Mouse (Mus musculus): ENCODE results near the gene Pim1. TPM values are rescaled to one million over a fixed set of nuclear protein-coding genes. Genes with fewer than 3 reads are reported as not detected.
A peak's percentile ranks its signal among the peaks of the same experiment; 100 is the strongest.
"Not testable (repeated sequence)": the region's sequence is repeated elsewhere in the genome, so short reads cannot be mapped to it uniquely, and the experiment has no call there.

Gene Pim1
- total RNA-seq, 2 experiments from 2014 or later: 6.0 to 7.1 TPM

GRCm38 (mm10) chr17:29491591-29492268, 1.2 kb downstream of the Pim1 start:
- peak; percentile 24 to 25 for DNase-seq (ENCODE audit: low spot score in 2 of 2)
- intact Hi-C loops (cut with DNase I): loop anchor here (1.0 to 5.0 kb wide), 2 partner anchors 94 to 224 kb away; partner anchors contain the start of gene BC004004

- peak; percentile 26 to 32 for DNase-seq (ENCODE audit: low spot score in 2 of 2)
- intact Hi-C loops (cut with DNase I): loop anchor here (1.0 to 5.0 kb wide), 2 partner anchors 95 to 225 kb away; partner anchors contain the start of gene BC004004
Measured at GRCm38 (mm10) chr17:29492269-29493191, 2.0 kb downstream of the Pim1 start.

DNA sequence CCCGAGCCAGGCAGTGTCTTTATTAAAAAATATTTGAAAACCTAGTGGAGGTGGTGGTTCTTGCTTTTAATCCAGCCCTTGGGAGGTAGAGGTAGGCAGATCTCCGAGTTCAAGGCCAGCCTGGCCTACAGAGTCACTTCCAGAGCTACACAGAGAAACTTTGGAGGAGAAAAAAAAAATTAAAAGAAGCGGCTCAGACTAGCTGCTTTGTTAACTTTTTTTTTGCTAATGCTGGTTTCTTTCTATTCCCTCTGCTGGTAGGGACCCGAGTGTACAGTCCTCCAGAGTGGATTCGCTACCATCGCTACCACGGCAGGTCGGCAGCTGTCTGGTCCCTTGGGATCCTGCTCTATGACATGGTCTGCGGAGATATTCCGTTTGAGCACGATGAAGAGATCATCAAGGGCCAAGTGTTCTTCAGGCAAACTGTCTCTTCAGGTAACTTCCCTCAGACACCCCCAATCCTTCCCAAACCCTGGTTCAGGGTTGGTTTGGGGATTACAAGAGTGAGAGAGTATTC, 3.0 kb downstream of the Pim1 start:
- intact Hi-C loops (cut with DNase I): loop anchor here (5.0 kb wide), 1 partner anchor 226 kb away; the partner anchor contains the start of gene BC004004

DNA sequence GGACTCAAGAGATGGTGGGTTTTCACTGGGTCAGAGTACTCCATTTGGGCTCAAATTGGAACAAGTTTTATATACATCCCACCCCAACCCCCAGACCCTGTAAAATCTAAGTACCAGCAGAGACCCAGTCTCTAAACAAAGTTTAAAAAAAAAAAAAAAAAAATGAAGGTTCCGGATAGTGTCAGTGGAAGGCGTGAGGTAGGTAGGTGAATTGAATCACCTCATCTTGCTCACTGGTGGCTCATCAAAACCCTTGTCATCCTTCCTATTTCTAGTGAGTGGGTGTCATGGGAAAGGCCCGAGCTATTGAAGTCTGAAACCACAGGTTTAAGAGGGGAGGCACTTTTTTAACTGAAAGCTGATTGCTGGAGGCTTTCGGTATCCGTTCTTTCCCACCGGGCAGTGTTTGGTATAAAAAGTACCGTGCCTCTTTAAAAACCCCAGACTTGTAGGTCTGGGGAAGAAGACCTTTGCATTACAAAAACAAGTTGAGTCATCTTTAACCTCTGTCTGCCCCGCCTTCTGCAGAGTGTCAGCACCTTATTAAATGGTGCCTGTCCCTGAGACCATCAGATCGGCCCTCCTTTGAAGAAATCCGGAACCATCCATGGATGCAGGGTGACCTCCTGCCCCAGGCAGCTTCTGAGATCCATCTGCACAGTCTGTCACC, 3.6 kb downstream of the Pim1 start:
- intact Hi-C loops (cut with DNase I): loop anchor here (5.0 kb wide), 1 partner anchor 227 kb away; the partner anchor contains the start of gene BC004004
- no peak for DNase-seq (ENCODE audit: low spot score in 2 of 2)

More for the DNA sequence above, 3.0 kb downstream of the Pim1 start:
- no peak for DNase-seq (ENCODE audit: low spot score in 2 of 2)

DNA sequence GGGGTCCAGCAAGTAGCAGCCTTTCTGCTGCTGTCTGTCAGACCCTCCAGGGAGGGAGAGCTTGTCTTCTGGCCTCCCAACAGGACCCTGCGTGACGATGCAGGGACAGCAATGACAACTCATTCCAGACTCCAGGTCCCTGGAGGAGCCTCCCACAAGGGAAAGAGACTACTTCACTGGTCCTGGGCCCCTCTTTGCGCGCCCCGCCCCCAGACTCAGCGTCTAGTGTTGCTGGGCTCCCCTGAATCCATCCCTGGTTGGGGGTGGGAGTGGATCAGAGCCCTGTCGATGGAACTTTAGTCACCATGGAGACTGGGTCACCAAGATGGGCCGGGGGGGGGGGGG, 4.2 kb downstream of the Pim1 start:
- no peak for DNase-seq (ENCODE audit: low spot score in 2 of 2)
- intact Hi-C loops (cut with DNase I): loop anchor here (5.0 kb wide), 1 partner anchor 227 kb away; the partner anchor contains the start of gene BC004004

DNA sequence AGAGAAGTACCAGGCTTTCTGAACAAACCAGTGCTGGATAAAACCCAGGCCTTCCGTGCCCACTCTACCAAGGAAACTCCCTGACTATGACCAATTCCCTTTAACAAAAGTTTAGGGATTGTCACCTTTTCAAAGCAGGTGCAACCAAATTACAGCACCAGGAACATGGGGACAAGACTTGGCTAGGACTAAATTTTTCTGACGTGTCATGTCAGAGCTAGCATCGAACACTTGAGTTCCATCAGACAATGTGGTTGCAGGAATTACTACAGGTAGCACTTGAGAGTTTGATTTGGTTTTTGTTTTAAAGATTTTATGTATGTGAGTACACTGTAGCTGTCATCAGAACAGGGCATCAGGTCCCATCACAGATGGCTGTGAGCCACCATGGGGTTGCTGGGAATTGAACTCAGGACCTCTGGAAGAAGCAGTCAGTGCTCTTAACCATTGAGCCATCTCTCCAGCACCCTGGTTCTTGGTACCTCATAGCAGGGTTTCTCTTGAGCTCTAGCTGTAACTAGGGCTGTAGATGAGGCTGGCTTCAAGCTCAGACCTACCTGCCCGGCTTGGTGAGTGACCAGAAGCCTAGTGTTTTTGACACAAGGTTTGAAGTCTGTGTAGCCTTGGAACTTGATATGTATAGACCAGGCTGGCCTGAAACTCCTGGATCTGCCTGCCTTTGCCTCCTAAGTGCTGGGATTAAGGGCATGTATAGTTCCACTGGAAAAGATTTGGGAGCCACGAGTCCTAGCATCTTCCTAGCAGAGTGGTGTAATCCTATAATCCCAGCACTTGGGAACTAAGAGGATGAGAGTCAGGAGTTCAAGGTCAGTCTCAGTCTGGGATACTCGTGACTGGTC, 5.9 kb downstream of the Pim1 start:
- no peak for DNase-seq (ENCODE audit: low spot score in 2 of 2)
- intact Hi-C loops (cut with DNase I): no loop called here

DNA sequence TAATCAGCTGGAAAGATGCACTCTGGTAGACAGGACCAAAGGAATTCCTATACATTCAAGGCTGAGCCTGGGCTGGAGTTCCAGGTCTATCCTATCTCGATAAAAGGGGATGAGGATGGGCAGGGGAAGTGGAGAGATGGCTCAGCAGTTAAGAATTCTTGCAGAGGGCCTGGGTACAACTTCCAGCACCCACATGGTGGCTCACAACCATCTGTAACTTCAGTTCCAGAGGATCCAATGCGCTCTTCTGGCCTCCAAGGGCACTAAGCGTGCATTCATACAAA, 6.5 kb downstream of the Pim1 start:
- DNase-seq (ENCODE audit: low spot score in 2 of 2): no peak
- intact Hi-C loops (cut with DNase I): no loop called here

GRCm38 (mm10) chr17:29497481-29497880, 6.9 kb downstream of the Pim1 start:
- intact Hi-C loops (cut with DNase I); DNase-seq (ENCODE audit: low spot score in 2 of 2): not testable (repeated sequence)

- intact Hi-C loops (cut with DNase I): no loop called here
- no peak for DNase-seq (ENCODE audit: low spot score in 2 of 2)
Measured at GRCm38 (mm10) chr17:29498028-29498427, 7.5 kb downstream of the Pim1 start.

DNA sequence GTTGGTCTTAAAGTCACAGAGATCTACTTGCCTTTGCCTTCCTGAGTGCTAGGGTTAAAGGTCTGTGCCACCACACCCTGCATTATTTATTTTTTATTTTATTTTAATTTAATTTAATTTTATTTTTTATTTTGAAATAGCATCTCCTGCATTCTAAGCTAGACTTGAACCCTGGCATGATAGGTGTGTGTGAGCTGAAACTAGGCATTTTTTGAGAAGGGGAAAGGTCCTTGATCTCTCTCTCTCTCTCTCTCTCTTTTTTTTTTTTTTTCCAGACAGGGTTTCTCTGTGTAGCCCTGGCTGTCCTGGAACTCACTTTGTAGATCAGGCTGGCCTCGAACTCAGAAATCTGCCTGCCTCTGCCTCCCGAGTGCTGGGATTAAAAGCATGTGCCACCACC, 8.4 kb downstream of the Pim1 start:
- DNase-seq (ENCODE audit: low spot score in 2 of 2); intact Hi-C loops (cut with DNase I): not testable (repeated sequence)

DNA sequence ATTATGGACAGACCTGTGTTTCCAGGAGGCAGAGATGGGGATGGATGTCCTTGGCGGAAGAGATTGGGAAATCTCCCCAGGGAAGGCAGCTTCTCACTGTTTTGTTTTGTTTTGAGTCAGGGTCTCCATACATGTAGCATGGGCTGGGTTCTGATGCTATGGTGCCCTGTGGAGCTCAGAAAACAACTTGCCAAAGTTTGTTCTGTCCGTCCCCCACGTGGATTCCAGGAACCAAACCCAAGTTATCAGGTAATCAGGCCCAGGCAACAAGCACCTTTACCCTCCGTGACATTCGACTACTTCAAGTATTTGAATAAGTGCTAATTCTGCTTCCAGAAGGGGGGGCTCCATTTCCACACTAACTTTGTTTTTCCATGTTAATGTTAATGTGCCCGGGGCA, 9.0 kb downstream of the Pim1 start:
- DNase-seq (ENCODE audit: low spot score in 2 of 2): no peak
- intact Hi-C loops (cut with DNase I): no loop called here

DNA sequence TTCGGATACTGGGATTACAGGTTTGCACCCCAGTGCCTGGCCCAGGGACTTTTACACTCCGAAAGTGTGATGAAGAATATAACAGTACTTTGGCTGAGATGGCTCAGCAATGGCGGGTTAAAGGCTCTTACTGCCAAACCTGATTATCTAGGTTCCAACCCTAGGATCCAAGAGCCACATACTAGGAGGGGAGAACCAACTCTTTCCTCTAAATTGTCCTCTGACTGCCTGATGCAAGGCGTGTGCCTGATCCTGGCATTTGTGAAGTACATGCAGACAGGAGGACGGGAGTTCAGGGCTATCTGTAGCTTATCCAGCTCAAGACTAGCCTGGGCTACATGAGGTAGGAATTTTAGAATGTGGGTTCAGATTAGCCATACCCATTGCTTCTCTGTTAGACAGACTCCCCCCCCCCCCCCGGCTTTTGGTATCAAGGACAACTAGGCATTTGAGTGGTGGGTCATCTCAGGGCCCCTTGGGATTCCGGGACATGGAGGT, 9.7 kb downstream of the Pim1 start:
- intact Hi-C loops (cut with DNase I): no loop called here
- no peak for DNase-seq (ENCODE audit: low spot score in 2 of 2)

DNA sequence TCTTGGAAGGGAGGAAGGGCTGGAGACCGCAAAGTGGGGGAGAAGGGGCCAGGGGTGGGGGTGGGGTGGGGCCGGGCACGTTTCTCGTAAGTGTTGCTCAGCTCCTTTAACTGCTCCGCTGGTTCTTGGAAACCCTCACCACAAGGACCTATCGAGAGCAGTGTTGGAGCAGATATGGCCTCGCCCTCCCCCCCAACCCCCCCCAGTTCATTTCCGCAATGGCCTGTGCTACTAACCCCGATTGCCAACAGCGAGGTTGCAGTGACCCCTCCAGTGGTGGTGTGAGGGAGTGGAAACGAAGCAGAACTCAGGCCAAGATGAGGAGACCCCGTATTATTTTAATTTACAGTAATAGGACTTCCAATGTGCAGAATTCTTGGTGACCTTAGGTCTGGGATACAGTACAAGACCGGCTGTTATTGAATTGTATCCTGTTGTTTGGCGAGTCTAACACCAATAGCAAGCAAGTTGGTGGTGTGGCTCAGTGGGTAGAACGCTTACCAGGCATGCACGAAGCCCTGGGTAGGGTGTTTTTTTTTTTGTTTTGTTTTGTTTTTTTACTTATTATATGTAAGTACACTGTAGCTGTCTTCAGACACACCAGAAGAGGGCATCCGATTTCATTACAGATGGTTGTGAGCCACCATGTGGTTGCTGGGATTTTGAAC, 10.4 kb downstream of the Pim1 start:
- no peak for DNase-seq (ENCODE audit: low spot score in 2 of 2)
- intact Hi-C loops (cut with DNase I): no loop called here

DNA sequence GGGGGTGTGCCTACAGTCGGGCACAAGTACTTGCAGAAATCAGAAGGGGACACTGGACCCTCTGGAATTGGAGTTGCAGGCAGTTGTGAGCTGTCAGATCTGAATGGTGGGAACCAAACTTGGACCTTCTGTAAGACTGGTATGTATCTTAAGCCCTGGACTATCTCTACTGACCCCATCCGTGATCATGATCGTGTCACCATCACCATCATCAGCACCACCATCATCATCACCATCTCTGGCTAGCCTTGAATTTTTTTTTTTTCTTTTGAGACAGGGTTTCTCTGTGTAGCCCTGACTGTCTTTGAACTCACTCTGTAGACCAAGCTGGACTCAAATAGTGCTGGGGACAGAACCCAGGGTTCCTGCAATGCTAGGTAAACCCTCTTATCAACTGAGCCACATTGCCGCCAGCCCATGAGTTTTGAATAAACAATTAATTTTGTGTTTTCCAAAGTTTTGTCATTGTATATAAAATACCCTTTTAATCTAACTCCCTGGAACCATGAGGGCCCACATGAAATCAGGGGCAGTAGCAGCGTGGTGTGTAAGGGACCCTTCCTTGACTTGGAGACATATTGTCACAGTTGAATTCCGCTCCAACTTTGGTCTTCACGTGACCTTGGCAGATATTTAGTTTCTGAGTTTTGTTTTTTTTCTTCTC, 11.6 kb downstream of the Pim1 start:
- intact Hi-C loops (cut with DNase I): no loop called here
- no peak for DNase-seq (ENCODE audit: low spot score in 2 of 2)

GRCm38 (mm10) chr17:29502669-29503665, 12.4 kb downstream of the Pim1 start:
- no peak for DNase-seq (ENCODE audit: low spot score in 2 of 2)
- intact Hi-C loops (cut with DNase I): no loop called here

GRCm38 (mm10) chr17:29503700-29504099, 13.1 kb downstream of the Pim1 start:
- intact Hi-C loops (cut with DNase I): no loop called here

More at GRCm38 (mm10) chr17:29503700-29504099, 13.1 kb downstream of the Pim1 start:
- DNase-seq (ENCODE audit: low spot score in 2 of 2): no peak
